Comparison of ENCODE assay signal across 27 mouse cellular contexts in the genomic region with DNA sequence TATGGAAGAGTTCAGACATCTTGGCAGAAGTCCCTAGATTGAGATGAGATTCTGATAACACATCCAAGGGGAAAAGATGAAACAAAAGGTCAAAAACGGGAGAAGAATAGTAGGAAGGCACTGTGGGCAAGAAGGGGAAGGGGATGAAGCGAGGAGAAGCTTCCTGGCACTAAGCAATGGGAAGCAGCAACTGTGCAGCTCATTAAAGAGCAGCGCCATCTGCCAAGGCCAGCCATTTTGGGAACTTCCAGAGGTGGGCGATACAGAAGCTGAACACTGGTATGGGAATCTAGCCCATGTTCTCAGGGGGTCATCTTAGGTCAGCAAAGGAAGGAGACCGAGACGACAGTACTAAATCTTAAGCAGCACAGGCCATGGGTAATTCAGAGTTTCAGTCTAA. TPM values are rescaled to one million over a fixed set of nuclear protein-coding genes. Genes with fewer than 3 reads are reported as not detected.
DNase-seq lines count a peak whose midpoint lies in the region; TF ChIP-seq lines count a peak whose summit lies in the region.
"Had no signal": no experiment of that assay in that cellular context is flagged by ENCODE, and none has a peak within 500 bp of the region (broad histone marks: within the 10 kb centered on the region; RNA-seq: fewer than 3 reads in every experiment).

No protein-coding gene starts in this region.

- H3K27me3 ChIP-seq in heart, adult 2 months (ENCODE audit: control insufficient read depth, insufficient read depth, low read length) = no peaks in the 10 kb centered on the region
- H3K27me3 ChIP-seq: CH12.LX; limb, embryonic 15.5 days; liver, embryonic 15.5 days; lung, embryonic 15.5 days; midbrain, embryonic 13.5 days; Patski had no signal

- no peak overlapping the region for H3K4me3 ChIP-seq in heart, adult 2 months
- H3K4me3 ChIP-seq: hindbrain, embryonic 13.5 days; limb, embryonic 15.5 days; liver, embryonic 15.5 days; lung, embryonic 15.5 days; megakaryocyte, embryonic 14.5 days; midbrain, embryonic 13.5 days had no signal

- DNase-seq in heart, adult 2 months = no peak
- no peak for DNase-seq in heart, postnatal 14 days
- DNase-seq in kidney, postnatal 10 days = peak; percentile 43
- no peak for DNase-seq in kidney, postnatal 36 days
- peak; percentile 49 to 50 for DNase-seq in right cerebral cortex, adult 2 months (ENCODE audit: low spot score in 2 of 2)
- no peak for DNase-seq in right cerebral cortex, postnatal 25 days
- DNase-seq in left cerebral cortex, postnatal 36 days (ENCODE audit: low spot score in 2 of 2) = peak; percentile 37 to 52
- DNase-seq: adrenal gland, postnatal 36 days; B cell, adult 2 months; cerebellum, adult 11-12 months; cerebellum, postnatal 14 days; forebrain, postnatal 0 days; gastrocnemius, postnatal 10 days; heart, adult 18-20 months; heart, postnatal 36 days; lung, postnatal 36 days; thymus, adult 18-20 months; thymus, postnatal 36 days had no signal

- 0 out of 2 replicates have a peak, but pooled peaks have one; percentile 51 for TF ChIP-seq EP300 in heart, adult 2 months (IDR thresholded peaks at IDR 0.05; ENCODE audit: insufficient read depth, low read depth, low read length)

- peaks cover 39% of the 10 kb centered on the region for H3K4me1 ChIP-seq in heart, adult 2 months (ENCODE audit: control insufficient read depth, insufficient read depth, low read length)
- H3K4me1 ChIP-seq: liver, embryonic 15.5 days; midbrain, embryonic 13.5 days had no signal

- peaks cover 30% of the 10 kb centered on the region for H3K36me3 ChIP-seq in heart, adult 2 months (ENCODE audit: control insufficient read depth, insufficient read depth, low read length)
- H3K36me3 ChIP-seq: G1E; hindbrain, embryonic 13.5 days; limb, embryonic 15.5 days; liver, embryonic 15.5 days; lung, embryonic 15.5 days; midbrain, embryonic 13.5 days had no signal

- intact Hi-C loops in heart, adult 2 months (cut with DNase I) = loop anchor here (2.0 kb wide), 1 partner anchor 25 kb away; no protein-coding TSS in a partner anchor
- intact Hi-C loops in heart, postnatal 14 days (cut with DNase I) = no loop called here
- intact Hi-C loops in left cerebral cortex, postnatal 36 days (cut with DNase I) = no loop called here

- H3K9ac ChIP-seq in heart, adult 2 months (ENCODE audit: low read depth, low read length) = no peak overlapping the region
- H3K9ac ChIP-seq: forebrain, postnatal 0 days; hindbrain, embryonic 13.5 days; limb, embryonic 15.5 days; liver, embryonic 15.5 days; lung, embryonic 15.5 days; midbrain, embryonic 13.5 days had no signal

- H3K27ac ChIP-seq in heart, adult 2 months = peak overlapping the region; percentile 71
- H3K27ac ChIP-seq: hindbrain, embryonic 13.5 days; limb, embryonic 15.5 days; liver, embryonic 15.5 days; lung, embryonic 15.5 days; midbrain, embryonic 13.5 days had no signal

- 45% methylated on average over 6 of the region's 6 CpGs for WGBS in heart, adult 2 months

- no peak for TF ChIP-seq CTCF in heart, adult 2 months (IDR thresholded peaks at IDR 0.05)

- no peaks in the 10 kb centered on the region; the same call in 1 of the 2 replicates for H3K79me2 ChIP-seq in heart, adult 2 months (replicated peaks; ENCODE audit: control insufficient read depth, insufficient read depth, low read length)

- TF ChIP-seq POLR2A in heart, adult 2 months (IDR thresholded peaks at IDR 0.05; ENCODE audit: insufficient read depth, low read depth, low read length) = no peak

RNA-seq across cellular contexts. Expression of a gene that starts 44.2 kb away (rescaled TPM):
- 100 to 1,000 TPM; 174 to 205 TPM for total RNA-seq in heart, adult 2 months (2021)
- 342 and 353 TPM in 2 replicates for polyA plus RNA-seq in heart, adult 2 months (2012; rRNA removed)
- 100 to 1,000 TPM; 437 to 440 TPM for total RNA-seq in heart, postnatal 14 days (2021)
- total RNA-seq in left cerebral cortex, postnatal 36 days (2021) = 10 to 100 TPM; 45.1 to 48.4 TPM
- total RNA-seq: G1E had no signal
- polyA plus RNA-seq: G1E had no signal

RNA-seq across cellular contexts. Expression of a gene that starts 53.7 kb away (rescaled TPM):
- 10 to 100 TPM; 34.1 to 34.5 TPM for total RNA-seq in heart, adult 2 months (2021)
- 25.4 and 26.8 TPM in 2 replicates for polyA plus RNA-seq in heart, adult 2 months (2012; rRNA removed)
- 10 to 100 TPM; 31.5 to 31.8 TPM for total RNA-seq in heart, postnatal 14 days (2021)
- 10 to 100 TPM; 45.6 to 45.8 TPM for total RNA-seq in left cerebral cortex, postnatal 36 days (2021)

RNA-seq across cellular contexts. Expression of a gene that starts 53.8 kb away (rescaled TPM):
- total RNA-seq in heart, adult 2 months (2021) = 10 to 100 TPM; 19.7 to 21.3 TPM
- polyA plus RNA-seq in heart, adult 2 months (2012; rRNA removed) = 12.2 and 13.5 TPM in 2 replicates
- total RNA-seq in heart, postnatal 14 days (2021) = 10 to 100 TPM; 18.0 to 21.0 TPM
- 10 to 100 TPM; 24.0 to 26.4 TPM for total RNA-seq in left cerebral cortex, postnatal 36 days (2021)

Comparison
In these comparisons a context has a peak if more than half of its experiments do, and no peak if none do; other contexts are left out.
1. DNase-seq: peak in kidney, postnatal 10 days (single experiment), right cerebral cortex, adult 2 months (2 of 2) and left cerebral cortex, postnatal 36 days (2 of 2); none in heart, adult 2 months (0 of 2), heart, postnatal 14 days (0 of 2), kidney, postnatal 36 days (0 of 2) and right cerebral cortex, postnatal 25 days (single experiment).